Mouse (Mus musculus) myocyte (in vitro differentiated cells): Measurements from ENCODE around the gene Olfr356. TPM values are rescaled to one million over a fixed set of nuclear protein-coding genes. Genes with fewer than 3 reads are reported as not detected.

Source experiments
- H3K27me3 ChIP-seq: one replicate; pipeline ENCODE4 v1.6.1; 2011; ENCODE audit not compliant: control insufficient read depth, insufficient read depth, insufficient read length
- H3K36me3 ChIP-seq: one replicate; pipeline ENCODE4 v1.6.1; 2011; ENCODE audit not compliant: control insufficient read depth, insufficient read depth
- H3K4me2 ChIP-seq: one replicate; pipeline ENCODE4 v1.6.1; 2011; ENCODE audit warnings: low read depth, control low read depth
- H3K4me3 ChIP-seq: one replicate; pipeline ENCODE4 v1.5.1; 2011; ENCODE audit warnings: mild to moderate bottlenecking, control low read depth, moderate library complexity
- H3K79me2 ChIP-seq: one replicate; pipeline ENCODE4 v1.6.1; 2011; ENCODE audit not compliant: control insufficient read depth, insufficient read depth
- H3ac ChIP-seq: one replicate; pipeline ENCODE4 v1.6.1; 2011; ENCODE audit not compliant: control insufficient read depth, insufficient read length
- CEBPB ChIP-seq: IDR thresholded peaks from 2 replicates; pipeline ENCODE4 v1.6.1; 2011; ENCODE audit warnings: mild to moderate bottlenecking, moderate library complexity; ENCODE audit not compliant: poor library complexity, insufficient read depth, severe bottlenecking
- E2F4 ChIP-seq: IDR thresholded peaks from one replicate; pipeline ENCODE4 v1.6.1; 2011; ENCODE audit warnings: mild to moderate bottlenecking, control low read depth, moderate library complexity; ENCODE audit not compliant: insufficient read depth
- MAX ChIP-seq: IDR thresholded peaks from one replicate; pipeline ENCODE4 v1.6.1; 2011; ENCODE audit warnings: low read depth, mild to moderate bottlenecking, control low read depth
- MYOD1 ChIP-seq, 3 experiments: IDR thresholded peaks; one replicate each; pipeline ENCODE4 v1.6.1; 2011; ENCODE audit warnings: control low read depth in 2 of 3, low read depth in 2 of 3, mild to moderate bottlenecking in 2 of 3, moderate library complexity in 1 of 3; ENCODE audit not compliant: insufficient read length in 2 of 3, control insufficient read depth in 1 of 3
- MYOG ChIP-seq, 3 experiments: IDR thresholded peaks; one replicate each; pipeline ENCODE4 v1.6.1; 2011; ENCODE audit warnings: control low read depth in 2 of 3, low read depth in 2 of 3, mild to moderate bottlenecking in 2 of 3; ENCODE audit not compliant: insufficient read length in 2 of 3, control insufficient read depth in 1 of 3, insufficient read depth in 1 of 3
- POLR2A ChIP-seq: IDR thresholded peaks from one replicate; pipeline ENCODE4 v1.6.1; 2011; ENCODE audit warnings: low read depth, mild to moderate bottlenecking, control low read depth, moderate library complexity; ENCODE audit not compliant: insufficient read length
- POLR2AphosphoS2 ChIP-seq: IDR thresholded peaks from one replicate; pipeline ENCODE4 v1.6.1; 2011; ENCODE audit warnings: low read depth, control low read depth; ENCODE audit not compliant: insufficient read length
- REST ChIP-seq: IDR thresholded peaks from one replicate; pipeline ENCODE4 v1.6.1; 2011; ENCODE audit warnings: mild to moderate bottlenecking, control low read depth, moderate library complexity; ENCODE audit not compliant: insufficient read depth, insufficient read length
- SRF ChIP-seq: IDR thresholded peaks from one replicate; pipeline ENCODE4 v1.6.1; 2011; ENCODE audit warnings: low read depth; ENCODE audit not compliant: control insufficient read depth, insufficient read length
- TCF12 ChIP-seq: IDR thresholded peaks from one replicate; pipeline ENCODE4 v1.6.1; 2011; ENCODE audit warnings: mild to moderate bottlenecking, control low read depth; ENCODE audit not compliant: poor library complexity, insufficient read depth, severe bottlenecking
- TCF3 ChIP-seq: IDR thresholded peaks from one replicate; pipeline ENCODE4 v1.6.1; 2011; ENCODE audit warnings: low read depth, control low read depth; ENCODE audit not compliant: insufficient read length
- USF1 ChIP-seq: IDR thresholded peaks from one replicate; pipeline ENCODE4 v1.6.1; 2011; ENCODE audit warnings: low read depth, mild to moderate bottlenecking, control low read depth, moderate library complexity
- polyA plus RNA-seq: library from polyadenylated mRNA; unstranded; fragments of >200 nt; fragmentation: generic; extraction: Trizol; gene quantifications from one replicate; pipeline ENCODE4 v1.2.1, GENCODE M21; 2012; ENCODE audit warnings: missing spikeins

The Olfr356 gene
- polyA plus RNA-seq, 1 experiment: not detected

DNA sequence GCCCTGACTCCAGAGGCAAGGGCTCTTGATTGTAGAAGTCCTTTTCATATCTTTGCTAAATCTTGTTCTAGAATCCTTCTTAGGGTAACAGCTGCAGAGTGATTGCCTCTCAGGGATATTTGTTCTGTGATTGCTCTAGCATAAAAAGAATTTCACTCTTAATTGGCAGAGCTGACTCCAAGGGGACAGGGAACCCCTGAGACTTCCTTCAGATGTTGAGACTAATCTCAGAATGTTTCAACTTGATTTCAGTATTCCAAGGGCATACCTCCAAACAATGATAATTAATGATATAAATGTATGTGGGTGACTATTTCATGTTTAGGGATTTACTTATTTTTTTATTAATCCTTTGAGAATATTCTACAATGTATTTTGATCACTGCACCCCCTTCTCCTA is 8.1 kb upstream of the Olfr356 start, which contains the start of gene Olfr355:
Olfr355 (minus strand) TSS at position 101 of the 400 bp plus-strand sequence.
- no peaks in the 10 kb centered on the region for H3K27me3 ChIP-seq
- no peak within 1 kb of the TSS for H3ac ChIP-seq
- no peak within 1 kb of the TSS for H3K4me2 ChIP-seq
- no peaks in the 10 kb centered on the region for H3K79me2 ChIP-seq
- H3K36me3 ChIP-seq: no peaks in the 10 kb centered on the region
- no peak within 1 kb of the TSS for H3K4me3 ChIP-seq
- TF ChIP-seq REST: no peak
- no peak for TF ChIP-seq MYOD1 (IDR thresholded peaks at IDR 0.05; ENCODE audit: control insufficient read depth in 1 of 3, insufficient read length in 2 of 3, low read depth in 2 of 3)
- TF ChIP-seq MYOG (IDR thresholded peaks at IDR 0.05; ENCODE audit: control insufficient read depth in 1 of 3, insufficient read depth in 1 of 3, insufficient read length in 2 of 3, low read depth in 2 of 3): no peak
- no peak for TF ChIP-seq TCF12
- no peak for TF ChIP-seq E2F4
- TF ChIP-seq SRF: no peak
- TF ChIP-seq TCF3: no peak
- no peak for TF ChIP-seq USF1
- TF ChIP-seq MAX: no peak
- TF ChIP-seq CEBPB: no peak
- no peak for TF ChIP-seq POLR2AphosphoS2
- no peak for TF ChIP-seq POLR2A

Other genes with a start within 250 kb of the Olfr356 start
- gene Olfr347, start 205.2 kb upstream of the Olfr356 start, polyA plus RNA-seq: not detected
- not detected for gene Olfr348, start 152.8 kb upstream of the Olfr356 start, polyA plus RNA-seq
- gene Olfr50, start 146.6 kb upstream of the Olfr356 start, polyA plus RNA-seq: not detected
- gene Olfr3, start 120.1 kb upstream of the Olfr356 start, polyA plus RNA-seq: not detected
- not detected for gene Olfr350, start 90.8 kb upstream of the Olfr356 start, polyA plus RNA-seq
- not detected for gene Olfr351, start 74.5 kb upstream of the Olfr356 start, polyA plus RNA-seq
- gene Olfr352, start 68.7 kb upstream of the Olfr356 start, polyA plus RNA-seq: not detected
- gene Olfr353, start 44.2 kb upstream of the Olfr356 start, polyA plus RNA-seq: not detected
- not detected for gene Olfr354, start 31.4 kb upstream of the Olfr356 start, polyA plus RNA-seq
- not detected for gene Olfr355, start 8.2 kb upstream of the Olfr356 start, polyA plus RNA-seq
- not detected for gene Olfr357, start 56.7 kb downstream of the Olfr356 start, polyA plus RNA-seq
- gene Olfr358, start 72.2 kb downstream of the Olfr356 start, polyA plus RNA-seq: not detected
- not detected for gene Olfr360, start 128.6 kb downstream of the Olfr356 start, polyA plus RNA-seq
- gene Olfr361, start 152.2 kb downstream of the Olfr356 start, polyA plus RNA-seq: not detected
- gene Olfr362, start 180.8 kb downstream of the Olfr356 start, polyA plus RNA-seq: not detected
- not detected for gene Olfr364-ps1, start 202.2 kb downstream of the Olfr356 start, polyA plus RNA-seq